Mouse (Mus musculus) forebrain, postnatal 0 days (tissue): ENCODE results near the gene Fbxl2. TPM values are rescaled to one million over a fixed set of nuclear protein-coding genes. Genes with fewer than 3 reads are reported as not detected.

Source experiments
- ATAC-seq: fragments of 200-750 bp; cut with Nextera tagmentation; 2 replicates; pipeline ENCODE4 v1.8.0; 2017; ENCODE audit warnings: mild to moderate bottlenecking, moderate library complexity
- DNase-seq: peaks from one replicate; pipeline ENCODE4 v3.0.0-alpha.2; 2015
- H3K27ac ChIP-seq: fragments of 300-500 bp; sonication (generic); 2 replicates; pipeline ENCODE4 v1.5.1; 2014; ENCODE audit warnings: low read depth, mild to moderate bottlenecking, antibody characterized with exemption, low read length, moderate library complexity, mixed read lengths
- H3K27me3 ChIP-seq: fragments of 300-500 bp; sonication (generic); 2 replicates; pipeline ENCODE4 v1.6.1; 2014; ENCODE audit warnings: mild to moderate bottlenecking, low read length, mixed read lengths; ENCODE audit not compliant: insufficient read depth
- H3K36me3 ChIP-seq: fragments of 300-500 bp; sonication (generic); 2 replicates; pipeline ENCODE4 v1.6.1; 2014; ENCODE audit warnings: mild to moderate bottlenecking, moderate library complexity; ENCODE audit not compliant: insufficient read depth
- H3K4me1 ChIP-seq: fragments of 300-500 bp; sonication (generic); 2 replicates; pipeline ENCODE4 v1.6.1; 2014; ENCODE audit warnings: antibody characterized with exemption; ENCODE audit not compliant: insufficient read depth
- H3K4me2 ChIP-seq: fragments of 300-500 bp; sonication (generic); 2 replicates; pipeline ENCODE4 v1.6.1; 2014; ENCODE audit warnings: low read depth, mild to moderate bottlenecking, moderate library complexity
- H3K4me3 ChIP-seq: fragments of 300-500 bp; sonication (generic); 2 replicates; pipeline ENCODE4 v1.5.1; 2014; ENCODE audit warnings: low read depth, low read length, mixed read lengths
- H3K9ac ChIP-seq: fragments of 300-500 bp; sonication (generic); 2 replicates; pipeline ENCODE4 v1.6.1; 2014; ENCODE audit warnings: mild to moderate bottlenecking
- H3K9me3 ChIP-seq: fragments of 300-500 bp; sonication (generic); 2 replicates; pipeline ENCODE4 v1.6.1; 2016; ENCODE audit warnings: low read length
- CTCF ChIP-seq: sonication (generic); IDR thresholded peaks from 2 replicates; pipeline ENCODE4 v1.5.1; 2016; ENCODE audit warnings: antibody characterized with exemption, control low read depth, low read depth
- WGBS: fragments of 180-500 bp; shearing (Covaris S2); extraction: QIAGEN DNeasy Blood & Tissue Kit; methylation state at CpG from one replicate; pipeline ENCODE4 v1.1.7; 2014; 5-methylcytosine and 5-hydroxymethylcytosine counted together
- polyA plus RNA-seq: library from polyadenylated mRNA; unstranded; fragments of >200 nt; fragmentation: Nextera tagmentation; extraction: Ambion mirVana; gene quantifications from 2 replicates; pipeline ENCODE4 v1.2.1, GENCODE M21; 2015
- total RNA-seq: library from RNA; depleted of rRNA; stranded (reverse); fragments of >200 nt; gene quantifications from 2 replicates; pipeline ENCODE4 v1.2.3, GENCODE M21; 2014

The Fbxl2 gene
- total and polyA plus RNA-seq, 2 experiments from 2014 or later: 26.1 to 34.0 TPM

- Histone ChIP-seq H3K36me3 (no peaks in the 10 kb centered on the region), H3K27me3 (no peaks in the 10 kb centered on the region), H3K27ac (no peak overlapping the region), H3K9me3 (no peaks in the 10 kb centered on the region), H3K4me1 (no peaks in the 10 kb centered on the region), H3K9ac (no peak overlapping the region), H3K4me3 (no peak overlapping the region), H3K4me2 (no peak overlapping the region)
- DNase-seq (no peak), ATAC-seq (no peak)
- 94% methylated on average over 7 of the region's 7 CpGs for WGBS
- TF ChIP-seq CTCF: no peak
Measured at GRCm38 (mm10) chr9:114046676-114047075, 685 bp upstream of the Fbxl2 start.

DNA sequence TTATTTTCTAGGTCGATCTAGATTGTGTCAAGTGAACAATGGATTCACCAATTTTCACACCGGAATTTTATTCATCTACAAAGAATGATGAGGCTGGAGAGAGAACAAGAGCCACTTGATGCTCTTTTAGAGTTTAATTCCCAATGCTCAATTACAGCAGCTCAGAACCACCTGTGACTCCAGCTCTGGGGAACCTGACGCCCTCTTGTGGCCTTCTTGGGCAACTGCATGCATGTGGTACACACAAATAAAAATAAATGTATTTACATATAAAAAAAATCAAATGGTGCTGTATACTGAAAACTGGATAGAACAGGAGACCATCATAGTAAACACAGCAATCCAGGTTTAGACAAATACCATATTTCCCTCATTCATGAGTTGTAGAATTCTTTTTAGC, 1.5 kb downstream of the Fbxl2 start:
- 57% methylated on average over 3 of the region's 3 CpGs for WGBS
- Histone ChIP-seq H3K4me3 (no peak overlapping the region), H3K27ac (no peak overlapping the region), H3K9ac (no peak overlapping the region), H3K27me3 (no peaks in the 10 kb centered on the region), H3K4me1 (no peaks in the 10 kb centered on the region), H3K9me3 (no peaks in the 10 kb centered on the region), H3K36me3 (no peaks in the 10 kb centered on the region), H3K4me2 (no peak overlapping the region)
- no peak for ATAC-seq
- DNase-seq: no peak
- peak; percentile 54 for TF ChIP-seq CTCF

DNA sequence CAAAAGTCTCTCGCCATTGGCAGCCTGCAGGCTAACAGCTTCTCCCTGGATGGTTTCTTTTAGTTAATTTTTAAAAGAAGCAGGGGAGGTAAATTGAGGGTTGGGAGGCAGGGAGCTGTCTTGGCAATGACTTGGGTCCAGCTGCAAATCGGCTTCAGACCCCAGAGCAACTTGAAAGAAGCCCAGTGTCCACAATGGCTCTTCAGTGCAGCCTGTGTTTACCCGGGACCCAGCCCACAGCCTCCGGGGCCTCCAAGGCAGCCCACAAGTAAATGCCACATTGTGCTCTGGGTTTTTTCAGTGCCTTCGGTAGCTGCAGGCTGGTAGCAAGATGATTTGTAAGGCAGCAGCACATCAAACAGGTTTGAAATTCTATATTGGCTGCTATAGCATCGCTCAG, 3.5 kb downstream of the Fbxl2 start:
- no peaks in the 10 kb centered on the region for H3K36me3 ChIP-seq
- TF ChIP-seq CTCF: no peak
- H3K9me3 ChIP-seq: no peaks in the 10 kb centered on the region
- DNase-seq: peak; percentile 26
- 28% methylated on average over 6 of the region's 6 CpGs for WGBS
- ATAC-seq: peak; percentile 80
- H3K9ac ChIP-seq: no peak overlapping the region
- no peaks in the 10 kb centered on the region for H3K27me3 ChIP-seq
- H3K4me2 ChIP-seq: no peak overlapping the region
- no peak overlapping the region for H3K4me3 ChIP-seq
- H3K4me1 ChIP-seq: no peaks in the 10 kb centered on the region
- H3K27ac ChIP-seq: no peak overlapping the region

GRCm38 (mm10) chr9:114040945-114041344, 5.0 kb downstream of the Fbxl2 start:
- H3K4me3 ChIP-seq: no peak overlapping the region
- H3K4me1 ChIP-seq: no peaks in the 10 kb centered on the region
- no peaks in the 10 kb centered on the region for H3K9me3 ChIP-seq
- no peak for DNase-seq
- no peaks in the 10 kb centered on the region for H3K27me3 ChIP-seq
- no peak overlapping the region for H3K4me2 ChIP-seq
- no peak overlapping the region for H3K9ac ChIP-seq
- ATAC-seq: no peak
- 75% methylated on average over 4 of the region's 4 CpGs for WGBS
- no peaks in the 10 kb centered on the region for H3K36me3 ChIP-seq
- no peak overlapping the region for H3K27ac ChIP-seq
- no peak for TF ChIP-seq CTCF

DNA sequence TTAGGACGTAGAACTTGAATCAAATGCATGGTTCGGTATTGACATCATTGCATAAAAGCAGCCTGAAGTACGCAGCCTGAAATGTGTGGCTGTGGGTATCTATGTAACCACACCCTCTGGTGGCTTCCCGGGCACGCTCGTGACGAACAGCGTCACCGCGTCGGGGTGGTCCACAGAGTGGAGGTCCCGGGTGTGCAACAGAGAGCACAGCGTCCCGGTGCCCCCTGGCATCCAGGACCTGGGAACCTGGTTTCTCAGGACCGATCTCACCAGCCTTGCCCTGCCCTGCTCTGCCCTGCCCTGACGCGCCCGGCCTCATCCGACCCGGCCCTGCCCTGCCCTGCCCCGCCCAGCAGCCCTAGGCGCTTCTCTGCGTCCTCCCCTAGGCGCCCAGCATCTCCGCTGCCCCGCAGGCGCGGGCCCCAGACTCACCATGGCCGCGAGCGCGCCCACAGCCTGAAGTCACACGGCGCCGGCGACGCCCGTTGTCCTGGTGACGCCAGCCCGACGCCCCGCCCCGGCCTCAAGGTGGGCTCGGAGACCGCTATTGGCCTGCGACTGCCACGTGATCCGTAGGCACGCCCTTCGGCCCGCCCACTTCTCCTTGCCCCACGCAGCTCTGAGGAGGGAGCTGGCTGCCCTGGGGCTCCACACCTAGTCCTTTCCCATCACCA, 19.6 kb downstream of the Fbxl2 start:
- peak; percentile 58 for TF ChIP-seq CTCF
- Histone ChIP-seq H3K4me2 (peak overlapping the region; percentile 60), H3K9ac (peak overlapping the region; percentile 77), H3K4me1 (peaks cover 7% of the 10 kb centered on the region; the same call in 1 of the 2 replicates), H3K36me3 (no peaks in the 10 kb centered on the region), H3K4me3 (peak overlapping the region; percentile 62), H3K9me3 (no peaks in the 10 kb centered on the region), H3K27me3 (no peaks in the 10 kb centered on the region), H3K27ac (peak overlapping the region; percentile 74)
- ATAC-seq: peak; percentile 98
- 2% methylated on average over 48 of the region's 52 CpGs for WGBS
- peak; percentile 95 for DNase-seq

- Histone ChIP-seq H3K9me3 (no peaks in the 10 kb centered on the region), H3K27ac (peak overlapping the region; percentile 74; the same call in 1 of the 2 replicates), H3K36me3 (no peaks in the 10 kb centered on the region), H3K9ac (peak overlapping the region; percentile 77), H3K4me2 (peak overlapping the region; percentile 60), H3K4me1 (peaks cover 7% of the 10 kb centered on the region; the same call in 1 of the 2 replicates), H3K27me3 (no peaks in the 10 kb centered on the region), H3K4me3 (peak overlapping the region; percentile 62)
- DNase-seq (no peak), ATAC-seq (no peak)
- no peak for TF ChIP-seq CTCF
- 6% methylated on average over 8 of the region's 8 CpGs for WGBS
Measured at GRCm38 (mm10) chr9:114025846-114026245, 20.1 kb downstream of the Fbxl2 start.

DNA sequence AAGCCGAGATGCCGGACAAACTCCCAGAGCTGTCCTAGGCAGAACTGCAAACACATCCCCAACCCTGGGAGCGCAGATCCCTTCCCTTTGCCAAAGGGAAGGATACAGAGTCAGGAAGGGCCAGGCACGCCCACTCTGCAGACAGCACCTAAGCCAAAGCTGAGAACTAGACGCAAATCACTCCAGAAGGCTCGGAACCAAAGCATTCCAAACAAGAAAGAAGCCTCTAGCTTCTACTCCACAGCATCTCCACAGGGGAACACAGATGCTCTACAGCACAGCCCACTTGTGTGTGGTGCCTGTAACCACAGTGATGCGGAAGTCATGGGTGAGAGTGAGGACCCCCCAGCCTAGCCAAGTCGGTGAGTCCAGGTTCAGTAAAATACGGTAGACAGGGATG, 20.8 kb downstream of the Fbxl2 start:
- H3K4me2 ChIP-seq: peak overlapping the region; percentile 60
- no peaks in the 10 kb centered on the region for H3K36me3 ChIP-seq
- DNase-seq (peak; percentile 4), ATAC-seq (no peak)
- H3K9ac ChIP-seq: peak overlapping the region; percentile 77; the same call in 1 of the 2 replicates
- H3K27me3 ChIP-seq: no peaks in the 10 kb centered on the region
- H3K27ac ChIP-seq: no peak overlapping the region
- WGBS: 52% methylated on average over 9 of the region's 9 CpGs
- no peaks in the 10 kb centered on the region for H3K9me3 ChIP-seq
- H3K4me3 ChIP-seq: peak overlapping the region; percentile 62
- TF ChIP-seq CTCF: no peak
- peaks cover 7% of the 10 kb centered on the region; the same call in 1 of the 2 replicates for H3K4me1 ChIP-seq
